Mouse (Mus musculus) B cell, adult 67 days (primary cell): ENCODE data around the gene Ceacam16. TPM values are rescaled to one million over a fixed set of nuclear protein-coding genes. Genes with fewer than 3 reads are reported as not detected.

Experiments
- total RNA-seq, 2 experiments: library from RNA; stranded (reverse); gene quantifications; 4 replicates each; pipeline ENCODE4 v1.2.4; 2023

Gene Ceacam16
- total RNA-seq: 10 to 100 TPM; 14.4 to 16.7 TPM

GRCm38 (mm10) chr7:19861199-19861598, at the start of gene Ceacam16:
Gene Ceacam16 (minus strand): TSS chr7:19861299.

GRCm38 (mm10) chr7:19887849-19888248, 26.8 kb upstream of the Ceacam16 start, which contains the start of gene Ceacam19:
Gene Ceacam19 (minus strand): TSS chr7:19887965.

GRCm38 (mm10) chr7:19851858-19852570, 9.1 kb downstream of the Ceacam16 start, which contains the start of gene Gm19345:
Gene Gm19345 (plus strand): TSS chr7:19852003.

GRCm38 (mm10) chr7:19822604-19823058, 38.5 kb downstream of the Ceacam16 start, which contains the start of gene Bcl3:
Gene Bcl3 (minus strand): TSS chr7:19822770.

Other genes starting within 250 kb of the Ceacam16 start
- 100 to 1,000 TPM in 1 of 2 experiments, 10 to 100 TPM in 1; 94.7 to 102 TPM for gene Relb, start 231.9 kb downstream of the Ceacam16 start, total RNA-seq
- gene Clptm1, start 196.3 kb downstream of the Ceacam16 start, total RNA-seq: 10 to 100 TPM; 80.3 to 90.7 TPM
- not detected for gene Apoc2, start 183.4 kb downstream of the Ceacam16 start, total RNA-seq
- gene Gm44805, start 179.9 kb downstream of the Ceacam16 start, total RNA-seq: not detected
- gene Apoc4, start 179.8 kb downstream of the Ceacam16 start, total RNA-seq: not detected
- not detected for gene Apoc1, start 168.6 kb downstream of the Ceacam16 start, total RNA-seq
- 10 to 100 TPM; 81.0 to 81.5 TPM for gene Apoe, start 162.1 kb downstream of the Ceacam16 start, total RNA-seq
- 10 to 100 TPM; 55.4 to 63.8 TPM for gene Tomm40, start 145.9 kb downstream of the Ceacam16 start, total RNA-seq
- not detected for gene Nectin2, start 110.8 kb downstream of the Ceacam16 start, total RNA-seq
- gene Bcam, start 90.3 kb downstream of the Ceacam16 start, total RNA-seq: not detected
- gene Cblc, start 64.5 kb downstream of the Ceacam16 start, total RNA-seq: 1 to 10 TPM in 1 of 2 experiments, not detected in 1; 1.8 TPM
- gene Bcl3, start 38.5 kb downstream of the Ceacam16 start, total RNA-seq: 10 to 100 TPM; 64.0 to 80.4 TPM
- not detected for gene Gm19345, start 9.3 kb downstream of the Ceacam16 start, total RNA-seq
- gene Ceacam19, start 26.7 kb upstream of the Ceacam16 start, total RNA-seq: not detected
- gene Pvr, start 59.9 kb upstream of the Ceacam16 start, total RNA-seq: 10 to 100 TPM; 20.9 to 22.8 TPM
- not detected for gene Igsf23, start 89.5 kb upstream of the Ceacam16 start, total RNA-seq
- not detected for gene Ceacam20, start 104.1 kb upstream of the Ceacam16 start, total RNA-seq
- gene Nlrp9b, start 130.2 kb upstream of the Ceacam16 start, total RNA-seq: not detected
- not detected for gene Vmn1r91, start 238.4 kb upstream of the Ceacam16 start, total RNA-seq